Comparison of ENCODE assay signal across 13 mouse cellular contexts in the genomic region with DNA sequence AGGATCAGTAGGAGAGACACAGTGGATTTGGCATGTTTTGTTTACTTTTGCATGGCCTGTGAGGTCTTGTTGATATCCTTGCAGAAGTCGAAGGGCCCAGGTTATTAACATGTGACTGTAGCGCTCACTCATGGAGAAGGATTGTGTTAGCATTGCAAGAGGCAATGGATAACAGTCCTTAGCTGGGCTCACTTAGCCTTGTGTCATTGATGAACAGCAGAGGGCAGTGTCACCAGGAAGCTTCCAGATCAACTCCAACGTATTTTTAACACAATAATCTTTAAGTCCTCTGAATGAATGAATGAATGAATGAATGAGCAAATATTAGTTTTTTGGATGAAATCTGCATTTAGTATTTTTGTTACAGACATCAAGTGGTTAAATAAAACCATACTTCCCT.
DNase-seq lines count a peak whose midpoint lies in the region; ATAC-seq and TF ChIP-seq lines count a peak whose summit lies in the region.
"Had no signal": no experiment of that assay in that cellular context is flagged by ENCODE, and none has a peak within 500 bp of the region (broad histone marks: within the 10 kb centered on the region; RNA-seq: fewer than 3 reads in every experiment).

No protein-coding gene starts in this region.

- DNase-seq in cerebellum, postnatal 10 days: peak; percentile 47 to 54
- DNase-seq in cerebellum, adult 11-12 months: no peak
- DNase-seq in kidney, postnatal 0 days (ENCODE audit: low spot score): no peak
- no peak for DNase-seq in kidney, adult 11 months
- peak; percentile 11 for DNase-seq in thymus, postnatal 14 days
- no peak for DNase-seq in thymus, adult 18-20 months
- DNase-seq in splenic B cell, adult 2 months (ENCODE audit: low read depth, low spot score): peak; percentile 5
- no peak for DNase-seq in urinary bladder, adult 18-20 months (ENCODE audit: low spot score in 2 of 2)
- DNase-seq: gastrocnemius, postnatal 36 days; heart, postnatal 4 days; lung, adult 18-20 months; right cerebral cortex, postnatal 25 days had no signal

- H3K9me3 ChIP-seq in kidney, postnatal 0 days (replicated peaks; ENCODE audit: low read length): no peaks in the 10 kb centered on the region
- H3K9me3 ChIP-seq: midbrain, embryonic 13.5 days had no signal

- no peak overlapping the region for H3K4me2 ChIP-seq in kidney, postnatal 0 days (ENCODE audit: low read length)
- H3K4me2 ChIP-seq: midbrain, embryonic 13.5 days had no signal

- no peaks in the 10 kb centered on the region for H3K36me3 ChIP-seq in kidney, postnatal 0 days (ENCODE audit: insufficient read depth, low read length)
- H3K36me3 ChIP-seq in splenic B cell, adult 2 months (ENCODE audit: control insufficient read depth, insufficient read depth, low read length, poor library complexity, severe bottlenecking): no peaks in the 10 kb centered on the region
- H3K36me3 ChIP-seq: midbrain, embryonic 13.5 days had no signal

- no peaks in the 10 kb centered on the region for H3K27me3 ChIP-seq in kidney, postnatal 0 days (ENCODE audit: insufficient read depth, low read length)
- H3K27me3 ChIP-seq in splenic B cell, adult 2 months (ENCODE audit: control insufficient read depth, insufficient read depth, low read length, poor library complexity, severe bottlenecking): no peaks in the 10 kb centered on the region
- H3K27me3 ChIP-seq: midbrain, embryonic 13.5 days had no signal

- ATAC-seq in kidney, postnatal 0 days (replicated peaks; ENCODE audit: low FRiP score, low read depth): no peak
- ATAC-seq: midbrain, embryonic 13.5 days had no signal

- no peak overlapping the region for H3K4me3 ChIP-seq in kidney, postnatal 0 days (replicated peaks; ENCODE audit: low read depth, low read length)
- H3K4me3 ChIP-seq: midbrain, embryonic 13.5 days had no signal

- no peak overlapping the region for H3K27ac ChIP-seq in kidney, postnatal 0 days
- H3K27ac ChIP-seq: midbrain, embryonic 13.5 days had no signal

- no peak overlapping the region for H3K9ac ChIP-seq in kidney, postnatal 0 days (ENCODE audit: low read depth, low read length)
- H3K9ac ChIP-seq: midbrain, embryonic 13.5 days had no signal

- TF ChIP-seq CTCF in kidney, postnatal 0 days (IDR thresholded peaks at IDR 0.05; ENCODE audit: low read depth): peak; percentile 62

- H3K4me1 ChIP-seq in kidney, postnatal 0 days (replicated peaks; ENCODE audit: insufficient read depth, low read length): no peaks in the 10 kb centered on the region
- H3K4me1 ChIP-seq: midbrain, embryonic 13.5 days had no signal

- WGBS in kidney, postnatal 0 days: 73% methylated on average over 3 of the region's 3 CpGs

Comparison
In these comparisons a context has a peak if more than half of its experiments do, and no peak if none do; other contexts are left out.
1. DNase-seq: peak in cerebellum, postnatal 10 days (2 of 2), thymus, postnatal 14 days (single experiment) and splenic B cell, adult 2 months (single experiment); none in cerebellum, adult 11-12 months (single experiment), kidney, postnatal 0 days (single experiment), kidney, adult 11 months (single experiment), thymus, adult 18-20 months (0 of 2) and urinary bladder, adult 18-20 months (0 of 2).